Mouse (Mus musculus): ENCODE data around the gene Cd300lf.

DNA sequence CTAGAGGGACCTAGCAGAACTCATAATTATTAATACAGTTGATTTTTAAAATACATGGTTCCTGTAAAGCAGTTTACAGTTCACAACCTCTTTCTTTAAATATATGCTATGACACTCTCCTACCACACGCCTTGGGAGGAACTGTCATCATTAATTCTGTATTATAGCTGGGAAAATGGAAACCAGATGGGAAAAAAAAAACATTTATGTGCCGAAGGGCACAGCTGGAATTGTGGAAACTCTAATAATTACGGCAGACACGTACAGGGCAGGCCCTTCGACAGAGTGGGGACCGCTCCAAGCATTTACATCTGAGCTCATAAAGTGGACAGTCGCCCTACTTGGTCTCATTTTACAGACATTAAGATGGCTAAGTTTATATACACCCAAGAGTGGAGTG lies 33.1 kb downstream of the Cd300lf start:
- TF ChIP-seq POLR2A (IDR thresholded peaks at IDR 0.05; ENCODE audit: low read depth, low read length), result no peak
- no peak for TF ChIP-seq CTCF (conservative IDR thresholded peaks at IDR 0.05; ENCODE audit: insufficient read depth, insufficient read length, low read depth, low read length)
